Mouse (Mus musculus) liver, embryonic 11.5 days (tissue): Measurements from ENCODE around the gene Rtn1. TPM values are rescaled to one million over a fixed set of nuclear protein-coding genes. Genes with fewer than 3 reads are reported as not detected.
"Not testable (repeated sequence)": the region's sequence is repeated elsewhere in the genome, so short reads cannot be mapped to it uniquely, and the experiment has no call there.

Experiments
- ATAC-seq: fragments of 200-750 bp; cut with Nextera tagmentation; replicated peaks from 2 replicates; pipeline ENCODE4 v1.8.0; 2017; ENCODE audit warnings: moderate number of reproducible peaks, mild to moderate bottlenecking, moderate TSS enrichment, moderate library complexity; ENCODE audit not compliant: low FRiP score
- DNase-seq: peaks from one replicate; pipeline ENCODE4 v3.0.0-alpha.2; 2017; ENCODE audit warnings: low spot score
- H3K27ac ChIP-seq: fragments of 300-500 bp; sonication (generic); 2 replicates; pipeline ENCODE4 v1.5.1; 2014; ENCODE audit warnings: mild to moderate bottlenecking, low read depth, low read length, control low read depth
- H3K27me3 ChIP-seq: fragments of 300-500 bp; sonication (generic); replicated peaks from 2 replicates; pipeline ENCODE4 v1.6.1; 2014; ENCODE audit warnings: low read length, mixed read lengths; ENCODE audit not compliant: control insufficient read depth, insufficient read depth
- H3K36me3 ChIP-seq: fragments of 300-500 bp; sonication (generic); 2 replicates; pipeline ENCODE4 v1.6.1; 2014; ENCODE audit warnings: mild to moderate bottlenecking, low read length, moderate library complexity, mixed read lengths; ENCODE audit not compliant: control insufficient read depth, insufficient read depth
- H3K4me1 ChIP-seq: fragments of 300-500 bp; sonication (generic); replicated peaks from 2 replicates; pipeline ENCODE4 v1.6.1; 2014; ENCODE audit warnings: low read length, mixed read lengths; ENCODE audit not compliant: control insufficient read depth, insufficient read depth
- H3K4me2 ChIP-seq: fragments of 300-500 bp; sonication (generic); 2 replicates; pipeline ENCODE4 v1.6.1; 2014; ENCODE audit warnings: mild to moderate bottlenecking, control low read depth, moderate library complexity
- H3K4me3 ChIP-seq: fragments of 300-500 bp; sonication (generic); 2 replicates; pipeline ENCODE4 v1.5.1; 2014; ENCODE audit warnings: low read depth, low read length, control low read depth
- H3K9ac ChIP-seq: fragments of 300-500 bp; sonication (generic); 2 replicates; pipeline ENCODE4 v1.6.1; 2014; ENCODE audit warnings: low read depth, low read length, control low read depth
- H3K9me3 ChIP-seq: fragments of 300-500 bp; sonication (generic); 2 replicates; pipeline ENCODE4 v1.6.1; 2016; ENCODE audit warnings: low read length, inconsistent platforms, mixed read lengths; ENCODE audit not compliant: control insufficient read depth
- WGBS: fragments of 180-500 bp; shearing (Covaris S2); extraction: QIAGEN DNeasy Blood & Tissue Kit; methylation state at CpG from one replicate; pipeline ENCODE4 v1.1.7; 2014; 5-methylcytosine and 5-hydroxymethylcytosine counted together
- polyA plus RNA-seq: library from polyadenylated mRNA; unstranded; fragments of >200 nt; fragmentation: Nextera tagmentation; extraction: Ambion mirVana; gene quantifications from 2 replicates; pipeline ENCODE4 v1.2.1, GENCODE M21; 2014

Rtn1 gene
- polyA plus RNA-seq, 1 experiment from 2014 or later: 3.6 TPM

DNA sequence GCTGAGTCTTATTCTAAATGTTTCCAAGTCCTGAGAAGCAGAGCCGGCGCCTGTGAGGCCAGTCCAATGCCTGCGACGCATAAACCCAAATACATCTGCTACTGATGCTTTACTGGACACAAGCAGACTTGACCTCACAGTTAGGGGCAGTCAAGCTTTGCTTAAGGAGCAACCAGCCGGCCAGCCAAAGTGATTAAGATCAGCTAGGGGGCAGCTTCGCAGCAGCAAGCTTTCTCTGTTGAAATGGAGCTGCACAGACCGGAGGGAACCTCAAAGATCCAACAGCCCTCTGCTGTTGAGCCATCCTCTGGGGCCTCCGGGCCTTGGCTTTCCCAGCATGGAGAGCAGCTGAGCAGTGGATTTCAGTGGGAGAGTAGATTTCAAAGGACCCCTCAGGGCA is 107.4 kb downstream of the Rtn1 start:
- Histone ChIP-seq H3K9me3 (no peaks in the 10 kb centered on the region), H3K36me3 (no peaks in the 10 kb centered on the region), H3K27ac (no peak overlapping the region), H3K4me2 (no peak overlapping the region), H3K4me3 (no peak overlapping the region), H3K4me1 (no peaks in the 10 kb centered on the region), H3K9ac (no peak overlapping the region), H3K27me3 (no peaks in the 10 kb centered on the region)
- WGBS: 68% methylated on average over 8 of the region's 8 CpGs
- no peak for ATAC-seq
- DNase-seq: no peak

DNA sequence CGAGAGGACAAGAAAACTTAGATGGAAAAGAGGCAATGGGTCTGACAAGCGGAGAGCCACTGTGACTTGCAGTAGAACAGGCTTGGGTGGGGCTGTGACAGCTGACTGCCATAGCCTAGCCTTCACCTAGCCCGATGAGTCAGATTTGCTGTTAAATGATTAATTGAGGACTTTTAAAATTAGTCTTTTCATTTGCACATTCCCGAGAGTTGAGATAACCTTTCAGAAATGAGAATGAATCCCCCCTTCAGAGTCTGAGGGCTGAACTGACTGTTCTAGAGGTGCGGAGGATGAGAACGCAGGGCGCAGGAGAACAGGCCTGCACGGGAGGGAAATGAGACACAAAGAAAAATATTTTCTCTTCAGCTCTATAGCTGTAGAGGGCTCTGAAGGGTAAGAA is 107.9 kb downstream of the Rtn1 start:
- Histone ChIP-seq H3K27me3 (no peaks in the 10 kb centered on the region), H3K36me3 (no peaks in the 10 kb centered on the region)
- 80% methylated on average over 8 of the region's 8 CpGs for WGBS

DNA sequence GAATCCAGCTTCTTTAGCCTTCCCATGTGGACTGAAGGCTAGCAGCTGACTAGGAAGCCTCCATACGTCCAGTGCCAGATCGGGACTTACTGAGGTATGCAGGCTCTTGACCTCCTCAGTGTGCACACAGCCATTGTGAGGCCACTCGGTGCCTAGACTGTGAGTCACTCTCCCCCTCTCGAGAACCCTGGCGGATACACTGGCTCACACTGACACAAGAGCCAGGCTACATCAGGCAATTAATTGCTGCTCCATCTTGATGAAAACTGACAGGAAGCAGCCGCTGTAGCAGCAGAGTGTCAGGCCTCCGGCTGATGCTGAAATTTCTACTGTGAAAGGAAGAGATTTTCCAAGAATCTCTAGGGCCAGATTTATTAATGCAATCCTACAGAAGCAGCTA is 110.6 kb downstream of the Rtn1 start:
- no peaks in the 10 kb centered on the region for H3K9me3 ChIP-seq
- no peak overlapping the region for H3K4me3 ChIP-seq
- no peaks in the 10 kb centered on the region for H3K36me3 ChIP-seq
- no peaks in the 10 kb centered on the region for H3K27me3 ChIP-seq
- H3K4me1 ChIP-seq: no peaks in the 10 kb centered on the region
- no peak overlapping the region for H3K27ac ChIP-seq
- DNase-seq: no peak
- H3K9ac ChIP-seq: no peak overlapping the region
- H3K4me2 ChIP-seq: no peak overlapping the region
- ATAC-seq: no peak
- 67% methylated on average over 7 of the region's 7 CpGs for WGBS

More for the DNA sequence above, 107.9 kb downstream of the Rtn1 start:
- H3K9ac ChIP-seq: no peak overlapping the region
- H3K4me2 ChIP-seq: no peak overlapping the region
- DNase-seq: no peak
- H3K9me3 ChIP-seq: no peaks in the 10 kb centered on the region
- H3K4me1 ChIP-seq: no peaks in the 10 kb centered on the region
- no peak overlapping the region for H3K4me3 ChIP-seq
- no peak for ATAC-seq
- H3K27ac ChIP-seq: no peak overlapping the region

DNA sequence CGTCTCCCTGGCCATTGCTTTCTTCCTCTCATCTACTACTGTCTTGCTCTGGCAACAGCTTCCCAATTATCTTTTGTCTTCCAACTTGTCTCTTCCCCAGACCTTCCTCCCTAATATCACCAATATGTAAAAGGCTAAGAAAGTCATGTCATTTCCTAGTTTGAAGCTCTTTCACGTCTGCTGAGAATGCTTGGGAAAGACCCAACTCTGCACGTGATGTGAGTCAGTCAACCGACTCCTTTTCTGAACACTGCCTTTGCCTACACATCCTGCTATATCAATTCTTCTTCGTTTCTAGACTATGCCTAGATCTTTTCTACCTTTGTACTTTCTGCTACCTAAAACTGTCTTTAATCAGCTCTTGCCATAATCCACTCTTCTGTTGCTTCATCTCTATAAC is 112.3 kb downstream of the Rtn1 start:
- ATAC-seq (no peak), DNase-seq (no peak)
- H3K36me3 ChIP-seq: no peaks in the 10 kb centered on the region
- H3K9me3 ChIP-seq: no peaks in the 10 kb centered on the region
- H3K4me2 ChIP-seq: no peak overlapping the region
- WGBS: 80% methylated on average over 5 of the region's 5 CpGs
- no peaks in the 10 kb centered on the region for H3K4me1 ChIP-seq
- no peak overlapping the region for H3K27ac ChIP-seq
- H3K27me3 ChIP-seq: no peaks in the 10 kb centered on the region
- H3K4me3 ChIP-seq: no peak overlapping the region
- H3K9ac ChIP-seq: no peak overlapping the region

DNA sequence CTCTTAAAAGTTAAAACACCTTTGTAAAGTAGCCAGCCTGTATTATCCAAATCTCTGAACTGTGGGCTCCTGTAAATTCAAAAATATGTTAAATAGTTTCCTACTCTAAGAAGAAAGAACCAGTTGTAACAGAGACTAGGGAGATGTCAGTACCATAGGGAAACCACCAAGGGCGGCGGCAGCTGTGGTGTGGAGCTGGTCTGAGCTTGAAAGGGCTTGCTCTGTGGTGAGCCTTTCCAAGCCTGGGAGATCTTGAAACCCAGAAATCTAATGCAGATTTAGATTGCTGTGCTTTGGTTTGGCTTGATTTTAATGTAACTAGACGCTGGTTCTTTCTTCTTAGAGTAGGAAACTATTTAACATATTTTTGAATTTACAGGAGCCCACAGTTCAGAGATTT is 115.7 kb downstream of the Rtn1 start:
- H3K9ac ChIP-seq, H3K27me3 ChIP-seq, ATAC-seq, H3K4me2 ChIP-seq, H3K27ac ChIP-seq, DNase-seq, H3K4me1 ChIP-seq, H3K9me3 ChIP-seq, H3K36me3 ChIP-seq, H3K4me3 ChIP-seq: not testable (repeated sequence)
- WGBS: 76% methylated on average over 3 of the region's 3 CpGs

DNA sequence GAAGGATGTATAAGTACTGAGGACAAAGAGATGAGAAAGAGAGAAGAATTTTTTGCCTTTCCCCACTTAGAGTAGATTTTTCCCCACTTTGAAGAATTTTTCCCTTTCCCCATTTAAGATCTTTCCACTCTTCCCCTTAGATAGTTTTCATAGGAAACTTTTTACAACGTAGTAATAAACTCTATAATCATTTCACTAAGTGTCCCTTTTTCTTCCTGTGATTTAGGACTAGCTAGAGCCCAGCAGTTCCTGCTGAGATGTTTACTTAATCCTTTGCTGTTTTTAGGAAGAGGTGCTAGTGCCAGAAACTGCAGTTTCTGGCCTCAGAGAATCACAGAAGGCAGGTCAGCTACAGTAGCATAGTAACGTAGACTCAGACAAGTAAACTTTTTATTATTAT is 116.3 kb downstream of the Rtn1 start:
- no peak for DNase-seq
- Histone ChIP-seq H3K4me2 (no peak overlapping the region), H3K4me3 (no peak overlapping the region), H3K9ac (no peak overlapping the region), H3K36me3 (no peaks in the 10 kb centered on the region), H3K4me1 (no peaks in the 10 kb centered on the region), H3K9me3 (no peaks in the 10 kb centered on the region), H3K27ac (no peak overlapping the region), H3K27me3 (no peaks in the 10 kb centered on the region)
- ATAC-seq: no peak
- WGBS: 72% methylated on average over 2 of the region's 2 CpGs

DNA sequence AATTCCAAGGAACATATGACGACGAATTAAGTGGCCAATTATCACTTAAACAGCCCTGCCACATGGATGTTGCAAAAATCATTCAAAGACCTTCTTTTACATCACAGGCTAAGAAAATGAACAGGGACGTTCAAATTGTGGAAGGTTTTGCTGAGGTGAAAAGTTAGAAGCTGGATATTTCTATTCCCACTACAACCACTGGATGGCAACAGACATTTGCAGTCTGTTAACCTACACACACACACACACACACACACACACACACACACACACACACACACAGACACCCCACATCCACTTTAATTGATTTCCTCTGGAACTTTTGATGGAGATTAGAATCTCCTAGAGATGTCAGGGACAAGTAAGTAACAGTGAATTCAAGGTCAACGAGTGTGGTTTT is 117.6 kb downstream of the Rtn1 start:
- Histone ChIP-seq H3K4me1 (no peaks in the 10 kb centered on the region), H3K9me3 (no peaks in the 10 kb centered on the region), H3K36me3 (no peaks in the 10 kb centered on the region), H3K27me3 (no peaks in the 10 kb centered on the region), H3K4me2 (no peak overlapping the region), H3K27ac (no peak overlapping the region), H3K9ac (no peak overlapping the region), H3K4me3 (no peak overlapping the region)
- WGBS: 85% methylated on average over 4 of the region's 4 CpGs
- ATAC-seq: no peak
- DNase-seq: no peak

DNA sequence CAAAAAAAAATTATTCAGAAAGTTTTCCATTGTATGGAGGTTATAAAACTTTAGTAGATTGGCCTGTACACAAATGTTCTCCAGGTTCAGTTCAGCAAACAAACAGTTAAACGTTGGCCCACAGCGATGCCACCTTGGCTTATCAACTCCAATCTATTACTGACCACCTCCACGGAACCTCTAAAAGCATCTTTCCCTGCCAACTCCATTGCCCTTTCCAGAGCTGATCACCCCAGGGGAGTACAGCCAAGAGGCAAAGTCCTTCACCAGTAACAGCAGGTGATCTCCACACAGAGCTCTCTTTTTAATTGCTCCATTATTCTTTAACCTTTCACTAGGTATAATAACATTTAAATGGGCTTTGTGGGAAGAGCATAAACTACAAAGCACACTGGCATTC is 120.6 kb downstream of the Rtn1 start:
- no peaks in the 10 kb centered on the region for H3K36me3 ChIP-seq
- H3K27me3 ChIP-seq: no peaks in the 10 kb centered on the region
- H3K4me2 ChIP-seq: no peak overlapping the region
- no peaks in the 10 kb centered on the region for H3K9me3 ChIP-seq
- DNase-seq (no peak), ATAC-seq (no peak)
- H3K4me1 ChIP-seq: no peaks in the 10 kb centered on the region
- 66% methylated on average over 3 of the region's 3 CpGs for WGBS
- no peak overlapping the region for H3K27ac ChIP-seq
- H3K4me3 ChIP-seq: no peak overlapping the region
- no peak overlapping the region for H3K9ac ChIP-seq

DNA sequence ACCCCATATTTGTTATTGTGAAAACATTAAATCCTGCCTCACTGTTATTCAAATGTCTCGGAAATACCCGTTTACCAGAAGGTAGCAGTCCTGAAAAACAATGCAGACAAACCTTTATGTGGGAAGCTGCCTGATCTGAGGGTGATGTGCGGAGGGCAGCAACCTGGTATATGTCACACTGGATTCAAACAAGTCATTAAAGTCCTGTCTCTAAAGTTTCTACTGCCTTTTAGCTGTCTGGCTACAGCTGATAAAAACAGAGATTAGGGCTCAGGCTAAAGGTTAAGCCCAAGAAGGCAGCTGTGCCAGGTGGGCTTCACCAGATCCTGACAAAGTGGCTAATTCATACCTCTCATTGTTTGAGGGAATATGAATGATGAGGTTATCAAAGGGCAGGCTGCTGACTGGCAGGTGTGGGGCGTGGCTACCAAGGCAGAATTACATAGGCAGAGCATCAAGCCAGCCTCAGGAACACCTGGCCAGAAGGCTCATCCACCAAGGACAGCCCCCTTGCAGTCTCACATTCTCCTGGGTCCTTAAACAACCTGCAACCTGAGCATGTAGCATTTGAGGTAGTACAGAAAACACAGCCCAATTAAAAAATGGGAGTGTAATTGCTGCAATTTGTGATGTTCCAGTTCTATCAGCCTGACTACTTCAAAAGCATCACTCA is 121.4 kb downstream of the Rtn1 start:
- H3K36me3 ChIP-seq: no peaks in the 10 kb centered on the region
- no peak overlapping the region for H3K4me3 ChIP-seq
- no peak overlapping the region for H3K9ac ChIP-seq
- WGBS: 71% methylated on average over 4 of the region's 4 CpGs
- ATAC-seq: no peak
- H3K9me3 ChIP-seq: no peaks in the 10 kb centered on the region
- no peak overlapping the region for H3K4me2 ChIP-seq
- H3K27ac ChIP-seq: no peak overlapping the region
- no peaks in the 10 kb centered on the region for H3K4me1 ChIP-seq
- H3K27me3 ChIP-seq: no peaks in the 10 kb centered on the region
- DNase-seq: no peak
